Mouse (Mus musculus) midbrain, embryonic 14.5 days (tissue): ENCODE measurements at regions not wholly inside any gene's neighbourhood (a gene's known extent, or its start where the extent isn't known, plus 50 kb on each side); places are given as distances from the start of the nearest gene placed in this dataset.
A peak's percentile ranks its signal among the peaks of the same experiment; 100 is the strongest.

Experiments used
- ATAC-seq: fragments of 200-750 bp; cut with Nextera tagmentation; 2 replicates; pipeline ENCODE4 v1.8.0; 2017; ENCODE audit warnings: moderate number of reproducible peaks, moderate library complexity; ENCODE audit not compliant: low FRiP score, low TSS enrichment
- DNase-seq: peaks from one replicate; pipeline ENCODE4 v3.0.0-alpha.2; 2015
- H3K27ac ChIP-seq: fragments of 300-500 bp; sonication (generic); replicated peaks from 2 replicates; pipeline ENCODE4 v1.5.1; 2014; ENCODE audit warnings: mild to moderate bottlenecking, low read depth, low read length, moderate library complexity
- H3K27me3 ChIP-seq: fragments of 300-500 bp; sonication (generic); 2 replicates; pipeline ENCODE4 v1.6.1; 2014; ENCODE audit warnings: low read length, control low read depth, mixed read lengths; ENCODE audit not compliant: control insufficient read depth, insufficient read depth
- H3K36me3 ChIP-seq: fragments of 300-500 bp; sonication (generic); 2 replicates; pipeline ENCODE4 v1.6.1; 2014; ENCODE audit warnings: low read length, control low read depth; ENCODE audit not compliant: control insufficient read depth, insufficient read depth
- H3K4me1 ChIP-seq: fragments of 300-500 bp; sonication (generic); 2 replicates; pipeline ENCODE4 v1.6.1; 2014; ENCODE audit warnings: mild to moderate bottlenecking, antibody characterized with exemption, low read length, control low read depth; ENCODE audit not compliant: control insufficient read depth, insufficient read depth
- H3K4me2 ChIP-seq: fragments of 300-500 bp; sonication (generic); 2 replicates; pipeline ENCODE4 v1.6.1; 2014; ENCODE audit warnings: mild to moderate bottlenecking, low read length, moderate library complexity
- H3K4me3 ChIP-seq: fragments of 300-500 bp; sonication (generic); replicated peaks from 2 replicates; pipeline ENCODE4 v1.5.1; 2014; ENCODE audit warnings: low read depth, low read length
- H3K9ac ChIP-seq: fragments of 300-500 bp; sonication (generic); replicated peaks from 2 replicates; pipeline ENCODE4 v1.6.1; 2014; ENCODE audit warnings: mild to moderate bottlenecking, low read length, moderate library complexity
- H3K9me3 ChIP-seq: fragments of 300-500 bp; sonication (generic); 2 replicates; pipeline ENCODE4 v1.6.1; 2016; ENCODE audit warnings: low read length, control low read depth, mixed read lengths; ENCODE audit not compliant: control insufficient read depth
- WGBS: fragments of 180-500 bp; shearing (Covaris S2); extraction: QIAGEN DNeasy Blood & Tissue Kit; methylation state at CpG from one replicate; pipeline ENCODE4 v1.1.7; 2014; 5-methylcytosine and 5-hydroxymethylcytosine counted together

GRCm38 (mm10) chr13:51309446-51309845, 99.0 kb upstream of the S1pr3 start:
- ATAC-seq = no peak
- Histone ChIP-seq H3K36me3 (no peaks in the 10 kb centered on the region), H3K4me2 (no peak overlapping the region), H3K9ac (no peak overlapping the region), H3K4me1 (peaks cover 17% of the 10 kb centered on the region), H3K4me3 (no peak overlapping the region), H3K9me3 (no peaks in the 10 kb centered on the region), H3K27ac (no peak overlapping the region), H3K27me3 (no peaks in the 10 kb centered on the region)
- DNase-seq = no peak

- Histone ChIP-seq H3K4me1 (peaks cover 23% of the 10 kb centered on the region), H3K9me3 (no peaks in the 10 kb centered on the region), H3K36me3 (no peaks in the 10 kb centered on the region), H3K9ac (no peak overlapping the region), H3K27me3 (no peaks in the 10 kb centered on the region), H3K4me3 (no peak overlapping the region), H3K4me2 (no peak overlapping the region), H3K27ac (no peak overlapping the region)
- 54% methylated on average over 2 of the region's 2 CpGs for WGBS
- ATAC-seq (no peak), DNase-seq (no peak)
These were observed 98.4 kb upstream of the S1pr3 start for GRCm38 (mm10) chr13:51310041-51310440.

GRCm38 (mm10) chr13:51311679-51312255, 96.7 kb upstream of the S1pr3 start:
- WGBS = 73% methylated on average over 8 of the region's 8 CpGs
- Histone ChIP-seq H3K27me3 (no peaks in the 10 kb centered on the region), H3K9ac (no peak overlapping the region), H3K4me2 (no peak overlapping the region), H3K27ac (no peak overlapping the region), H3K9me3 (no peaks in the 10 kb centered on the region), H3K36me3 (no peaks in the 10 kb centered on the region), H3K4me1 (peaks cover 32% of the 10 kb centered on the region), H3K4me3 (no peak overlapping the region)
- ATAC-seq = no peak
- no peak for DNase-seq

GRCm38 (mm10) chr13:51313129-51313850, 95.1 kb upstream of the S1pr3 start:
- Histone ChIP-seq H3K36me3 (no peaks in the 10 kb centered on the region), H3K9ac (no peak overlapping the region), H3K4me3 (no peak overlapping the region), H3K9me3 (no peaks in the 10 kb centered on the region), H3K4me1 (peaks cover 32% of the 10 kb centered on the region), H3K4me2 (no peak overlapping the region), H3K27me3 (no peaks in the 10 kb centered on the region), H3K27ac (peak overlapping the region; percentile 57)
- DNase-seq = peak; percentile 27
- WGBS = 48% methylated on average over 5 of the region's 5 CpGs
- no peak for ATAC-seq

GRCm38 (mm10) chr13:51314541-51314977, 93.9 kb upstream of the S1pr3 start:
- H3K9me3 ChIP-seq = no peaks in the 10 kb centered on the region
- no peaks in the 10 kb centered on the region for H3K36me3 ChIP-seq
- no peak overlapping the region for H3K9ac ChIP-seq
- peak; percentile 81 for DNase-seq
- H3K27ac ChIP-seq = peak overlapping the region; percentile 82
- 4% methylated on average over 5 of the region's 5 CpGs for WGBS
- peaks cover 32% of the 10 kb centered on the region for H3K4me1 ChIP-seq
- ATAC-seq = peak; percentile 86
- no peaks in the 10 kb centered on the region for H3K27me3 ChIP-seq
- H3K4me3 ChIP-seq = no peak overlapping the region
- H3K4me2 ChIP-seq = peak overlapping the region; percentile 21; the same call in 1 of the 2 replicates

- DNase-seq = peak; percentile 35
- WGBS = 38% methylated on average over 10 of the region's 10 CpGs
These were observed 93.2 kb upstream of the S1pr3 start for GRCm38 (mm10) chr13:51315008-51315778.

GRCm38 (mm10) chr13:51315779-51316041, 92.7 kb upstream of the S1pr3 start:
- DNase-seq = no peak
- Histone ChIP-seq H3K27ac (peak overlapping the region; percentile 82), H3K36me3 (no peaks in the 10 kb centered on the region), H3K27me3 (no peaks in the 10 kb centered on the region), H3K4me3 (no peak overlapping the region), H3K9me3 (no peaks in the 10 kb centered on the region), H3K9ac (no peak overlapping the region), H3K4me2 (no peak overlapping the region), H3K4me1 (peaks cover 29% of the 10 kb centered on the region)
- 51% methylated on average over 5 of the region's 5 CpGs for WGBS
- no peak for ATAC-seq

More at GRCm38 (mm10) chr13:51315008-51315778, 93.2 kb upstream of the S1pr3 start:
- Histone ChIP-seq H3K27ac (peak overlapping the region; percentile 82), H3K4me2 (peak overlapping the region; percentile 21; the same call in 1 of the 2 replicates), H3K27me3 (no peaks in the 10 kb centered on the region), H3K36me3 (no peaks in the 10 kb centered on the region), H3K9ac (no peak overlapping the region), H3K9me3 (no peaks in the 10 kb centered on the region), H3K4me1 (peaks cover 29% of the 10 kb centered on the region), H3K4me3 (no peak overlapping the region)
- ATAC-seq = peak; percentile 28; the same call in 1 of the 2 replicates

GRCm38 (mm10) chr13:51323058-51323715, 85.3 kb upstream of the S1pr3 start:
- no peaks in the 10 kb centered on the region for H3K4me1 ChIP-seq
- no peak overlapping the region for H3K4me3 ChIP-seq
- H3K27me3 ChIP-seq = no peaks in the 10 kb centered on the region
- WGBS = 83% methylated on average over 7 of the region's 7 CpGs
- H3K4me2 ChIP-seq = no peak overlapping the region
- DNase-seq (no peak), ATAC-seq (no peak)
- no peaks in the 10 kb centered on the region for H3K36me3 ChIP-seq
- no peak overlapping the region for H3K27ac ChIP-seq
- H3K9ac ChIP-seq = no peak overlapping the region
- H3K9me3 ChIP-seq = no peaks in the 10 kb centered on the region
